In genomic region chr6:71981450-71981849, GRCm38 (mm10) we compare ENCODE assay signal across 11 mouse cellular contexts.
DNase-seq lines count a peak whose midpoint lies in the region; ATAC-seq lines count a peak whose summit lies in the region.
"Had no signal": no experiment of that assay in that cellular context is flagged by ENCODE, and none has a peak within 500 bp of the region (broad histone marks: within the 10 kb centered on the region; RNA-seq: fewer than 3 reads in every experiment).

No protein-coding gene starts in this region.

- H3K9ac ChIP-seq in liver, embryonic 16.5 days (ENCODE audit: low read depth, low read length), result no peak overlapping the region
- H3K9ac ChIP-seq in liver, embryonic 12.5 days, result no peak overlapping the region
- no peak overlapping the region for H3K9ac ChIP-seq in hindbrain, embryonic 12.5 days
- H3K9ac ChIP-seq in hindbrain, embryonic 14.5 days, result no peak overlapping the region
- H3K9ac ChIP-seq: midbrain, embryonic 13.5 days had no signal

- H3K27ac ChIP-seq in heart, embryonic 10.5 days, result peak overlapping the region; percentile 26; the same call in 1 of the 2 replicates
- H3K27ac ChIP-seq in liver, embryonic 16.5 days (ENCODE audit: low read length), result no peak overlapping the region
- H3K27ac ChIP-seq in liver, embryonic 12.5 days, result no peak overlapping the region
- no peak overlapping the region for H3K27ac ChIP-seq in hindbrain, embryonic 12.5 days
- H3K27ac ChIP-seq in hindbrain, embryonic 14.5 days, result no peak overlapping the region
- H3K27ac ChIP-seq: midbrain, embryonic 13.5 days had no signal

- H3K4me3 ChIP-seq in heart, embryonic 10.5 days, result no peak overlapping the region
- H3K4me3 ChIP-seq in liver, embryonic 16.5 days (ENCODE audit: low read depth, low read length), result no peak overlapping the region
- no peak overlapping the region for H3K4me3 ChIP-seq in liver, embryonic 12.5 days
- H3K4me3 ChIP-seq in hindbrain, embryonic 12.5 days, result no peak overlapping the region
- no peak overlapping the region for H3K4me3 ChIP-seq in hindbrain, embryonic 14.5 days (replicated peaks; ENCODE audit: low read length)
- H3K4me3 ChIP-seq: midbrain, embryonic 13.5 days had no signal

- H3K27me3 ChIP-seq in heart, embryonic 10.5 days (ENCODE audit: insufficient read depth, poor library complexity, severe bottlenecking), result no peaks in the 10 kb centered on the region
- H3K27me3 ChIP-seq in liver, embryonic 16.5 days (ENCODE audit: control insufficient read depth, insufficient read depth, low read depth, low read length), result no peaks in the 10 kb centered on the region
- H3K27me3 ChIP-seq in liver, embryonic 12.5 days (replicated peaks), result no peaks in the 10 kb centered on the region
- no peaks in the 10 kb centered on the region for H3K27me3 ChIP-seq in splenic B cell, adult 2 months (ENCODE audit: control insufficient read depth, insufficient read depth, low read length, poor library complexity, severe bottlenecking)
- H3K27me3 ChIP-seq in hindbrain, embryonic 12.5 days, result no peaks in the 10 kb centered on the region
- no peaks in the 10 kb centered on the region for H3K27me3 ChIP-seq in hindbrain, embryonic 14.5 days (ENCODE audit: control insufficient read depth, insufficient read depth, low read length)
- H3K27me3 ChIP-seq: midbrain, embryonic 13.5 days had no signal

- ATAC-seq in liver, embryonic 16.5 days (ENCODE audit: low read depth), result 0 out of 2 replicates have a peak, but pooled peaks have one; percentile 24
- no peak for ATAC-seq in liver, embryonic 12.5 days
- ATAC-seq in hindbrain, embryonic 12.5 days (ENCODE audit: low FRiP score), result no peak
- no peak for ATAC-seq in hindbrain, embryonic 14.5 days (ENCODE audit: low FRiP score)
- ATAC-seq: midbrain, embryonic 13.5 days had no signal

- no peak for DNase-seq in heart, embryonic 10.5 days (ENCODE audit: low spot score)
- DNase-seq in heart, postnatal 36 days, result no peak
- peak; percentile 63 to 76 for DNase-seq in left cerebral cortex, postnatal 14 days (ENCODE audit: low spot score in 2 of 2)
- DNase-seq in splenic B cell, adult 2 months (ENCODE audit: low read depth, low spot score), result peak; percentile 26
- DNase-seq in hindbrain, embryonic 14.5 days (ENCODE audit: low spot score), result no peak
- DNase-seq: cerebellum, adult 9-10 months; heart, postnatal 10 days had no signal

- H3K4me1 ChIP-seq in heart, embryonic 10.5 days, result peaks cover 48% of the 10 kb centered on the region
- peaks cover 7% of the 10 kb centered on the region; the same call in 1 of the 2 replicates for H3K4me1 ChIP-seq in liver, embryonic 16.5 days (ENCODE audit: control insufficient read depth, low read depth, low read length)
- peaks cover 19% of the 10 kb centered on the region for H3K4me1 ChIP-seq in liver, embryonic 12.5 days
- H3K4me1 ChIP-seq in hindbrain, embryonic 12.5 days, result no peaks in the 10 kb centered on the region
- H3K4me1 ChIP-seq in hindbrain, embryonic 14.5 days (replicated peaks; ENCODE audit: control insufficient read depth, insufficient read depth, low read length), result no peaks in the 10 kb centered on the region
- H3K4me1 ChIP-seq: midbrain, embryonic 13.5 days had no signal

- no peaks in the 10 kb centered on the region for H3K9me3 ChIP-seq in heart, embryonic 10.5 days
- H3K9me3 ChIP-seq in liver, embryonic 16.5 days (replicated peaks; ENCODE audit: control insufficient read depth, low read length), result no peaks in the 10 kb centered on the region
- H3K9me3 ChIP-seq in liver, embryonic 12.5 days (replicated peaks), result no peaks in the 10 kb centered on the region
- H3K9me3 ChIP-seq in hindbrain, embryonic 12.5 days (replicated peaks), result no peaks in the 10 kb centered on the region
- H3K9me3 ChIP-seq in hindbrain, embryonic 14.5 days (ENCODE audit: control insufficient read depth, low read length), result no peaks in the 10 kb centered on the region
- H3K9me3 ChIP-seq: midbrain, embryonic 13.5 days had no signal

- H3K36me3 ChIP-seq in heart, embryonic 10.5 days, result peaks cover 50% of the 10 kb centered on the region
- H3K36me3 ChIP-seq in liver, embryonic 16.5 days (ENCODE audit: control insufficient read depth, insufficient read depth), result peaks cover 20% of the 10 kb centered on the region
- H3K36me3 ChIP-seq in liver, embryonic 12.5 days, result peaks cover 51% of the 10 kb centered on the region
- H3K36me3 ChIP-seq in splenic B cell, adult 2 months (ENCODE audit: control insufficient read depth, insufficient read depth, low read length, poor library complexity, severe bottlenecking), result no peaks in the 10 kb centered on the region; the same call in 1 of the 2 replicates
- peaks cover 44% of the 10 kb centered on the region for H3K36me3 ChIP-seq in hindbrain, embryonic 12.5 days
- H3K36me3 ChIP-seq in hindbrain, embryonic 14.5 days (replicated peaks; ENCODE audit: control insufficient read depth, insufficient read depth), result peaks cover 51% of the 10 kb centered on the region

- 90% methylated on average over 4 of the region's 4 CpGs for WGBS in heart, embryonic 10.5 days
- WGBS in liver, embryonic 16.5 days (ENCODE audit: insufficient replicate concordance), result 48% methylated on average over 4 of the region's 4 CpGs
- 49% methylated on average over 4 of the region's 4 CpGs for WGBS in liver, embryonic 12.5 days (ENCODE audit: insufficient replicate concordance)
- 89% methylated on average over 4 of the region's 4 CpGs for WGBS in hindbrain, embryonic 12.5 days
- whole genome bisulfite sequencing in hindbrain, embryonic 14.5 days, result 88% methylated on average over 4 of the region's 4 CpGs

- no peak overlapping the region for H3K4me2 ChIP-seq in liver, embryonic 16.5 days (ENCODE audit: low read depth, low read length)
- H3K4me2 ChIP-seq in liver, embryonic 12.5 days, result no peak overlapping the region
- H3K4me2 ChIP-seq in hindbrain, embryonic 12.5 days (replicated peaks), result no peak overlapping the region
- no peak overlapping the region for H3K4me2 ChIP-seq in hindbrain, embryonic 14.5 days (replicated peaks)
- H3K4me2 ChIP-seq: midbrain, embryonic 13.5 days had no signal

- intact Hi-C loops in heart, postnatal 36 days (cut with DNase I), result loop anchor here (5.0 kb wide), 1 partner anchor 116 kb away; the partner anchor contains the start of gene St3gal5
- intact Hi-C loops in left cerebral cortex, postnatal 14 days (cut with DNase I), result loop anchor here (5.0 kb wide), 1 partner anchor 116 kb away; the partner anchor contains the start of gene St3gal5

Comparison
In these comparisons a context has a peak if more than half of its experiments do, and no peak if none do; other contexts are left out.
1. DNase-seq: peak in left cerebral cortex, postnatal 14 days (2 of 2) and splenic B cell, adult 2 months (single experiment); none in heart, embryonic 10.5 days (single experiment), heart, postnatal 36 days (0 of 2) and hindbrain, embryonic 14.5 days (single experiment).